Mouse (Mus musculus) brown adipose tissue, adult 24 weeks (tissue): ENCODE results near the gene Mpped1. TPM values are rescaled to one million over a fixed set of nuclear protein-coding genes. Genes with fewer than 3 reads are reported as not detected.

ENCODE experiments used
- H3K27ac ChIP-seq: fragments of 200-500 bp; replicated peaks from 2 replicates; pipeline ENCODE4 v1.5.1; 2012; ENCODE audit warnings: low read depth, mild to moderate bottlenecking, low read length
- H3K4me1 ChIP-seq: fragments of 200-500 bp; 2 replicates; pipeline ENCODE4 v1.6.1; 2012; ENCODE audit warnings: low read length, mixed read lengths; ENCODE audit not compliant: control insufficient read depth, insufficient read depth, insufficient read length
- H3K4me3 ChIP-seq: fragments of 200-500 bp; 2 replicates; pipeline ENCODE4 v1.5.1; 2012; ENCODE audit warnings: low read depth, mild to moderate bottlenecking, low read length, moderate library complexity; ENCODE audit not compliant: insufficient read depth
- polyA plus RNA-seq: library from polyadenylated mRNA; stranded (reverse); fragments of >200 nt; gene quantifications from 2 replicates; pipeline ENCODE4 v1.2.4, GENCODE M21; 2012; ENCODE audit not compliant: missing spikeins, insufficient read depth, insufficient read length

The Mpped1 gene
- polyA plus RNA-seq, 1 experiment = not detected

DNA sequence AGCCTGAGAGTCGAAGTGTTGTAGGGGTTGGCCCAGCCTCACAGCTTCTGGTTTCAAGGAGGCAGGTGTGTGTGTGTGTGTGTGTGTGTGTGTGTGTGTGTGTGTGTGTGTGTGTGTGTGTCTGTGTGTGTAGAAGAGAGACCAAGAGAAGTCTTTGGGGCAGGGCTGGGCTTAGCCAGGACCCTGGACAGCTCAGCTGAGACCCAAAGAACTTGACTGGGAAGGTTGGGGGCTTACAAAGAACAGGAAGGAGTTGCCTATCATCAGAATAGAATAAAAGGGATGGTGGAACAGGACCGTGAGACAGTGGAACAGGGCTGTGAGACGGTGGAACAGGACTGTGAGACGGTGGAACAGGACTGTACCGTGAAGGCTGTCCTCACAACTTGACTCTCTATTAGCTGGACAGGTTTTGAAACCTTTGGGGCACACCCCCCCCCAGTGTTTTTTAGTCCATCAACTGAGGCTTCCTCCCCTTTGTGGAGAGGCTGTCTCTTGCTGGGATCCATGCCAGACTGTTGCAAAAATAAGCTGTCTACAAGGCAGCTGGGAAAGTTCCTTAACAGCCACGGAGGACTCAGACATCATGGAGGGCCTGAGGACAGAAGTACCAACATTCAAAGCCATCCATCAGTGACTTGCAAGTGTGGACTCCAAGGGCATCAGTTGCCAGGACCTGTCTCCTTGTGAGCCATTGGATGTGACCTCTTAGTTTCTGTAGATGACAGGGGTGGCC is 2.8 kb upstream of the Mpped1 start:
- no peak overlapping the region for H3K4me3 ChIP-seq
- no peaks in the 10 kb centered on the region for H3K4me1 ChIP-seq
- H3K27ac ChIP-seq = no peak overlapping the region

DNA sequence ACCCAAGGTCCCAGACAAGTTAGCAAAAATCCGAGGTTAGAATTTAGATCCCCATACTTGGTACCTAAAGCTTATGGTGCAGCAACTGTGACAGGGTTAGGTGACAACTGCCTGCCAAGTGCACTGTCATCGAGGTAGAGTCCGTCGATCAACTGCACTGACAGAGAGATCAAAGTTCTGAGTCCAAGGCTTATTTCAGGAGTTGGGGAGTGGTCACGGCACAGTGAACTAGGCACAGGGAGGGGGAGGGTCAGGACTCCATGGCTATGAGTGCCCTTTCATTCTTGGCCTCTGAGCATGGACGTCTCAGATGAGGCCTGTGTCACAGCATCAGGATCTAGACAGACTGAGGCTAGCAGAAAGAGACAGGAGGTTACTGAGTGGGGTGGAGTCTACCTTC is 1.8 kb upstream of the Mpped1 start:
- H3K4me3 ChIP-seq = no peak overlapping the region
- no peak overlapping the region for H3K27ac ChIP-seq
- H3K4me1 ChIP-seq = no peaks in the 10 kb centered on the region

GRCm38 (mm10) chr15:83779855-83780740 is 831 bp downstream of the Mpped1 start:
- Histone ChIP-seq H3K4me1 (no peaks in the 10 kb centered on the region), H3K27ac (no peak overlapping the region), H3K4me3 (no peak overlapping the region)

GRCm38 (mm10) chr15:83781304-83781703 is 2.0 kb downstream of the Mpped1 start:
- Histone ChIP-seq H3K4me3 (no peak overlapping the region), H3K27ac (no peak overlapping the region), H3K4me1 (no peaks in the 10 kb centered on the region)

GRCm38 (mm10) chr15:83782284-83782683 is 3.0 kb downstream of the Mpped1 start:
- Histone ChIP-seq H3K27ac (no peak overlapping the region), H3K4me3 (no peak overlapping the region), H3K4me1 (no peaks in the 10 kb centered on the region)

GRCm38 (mm10) chr15:83784772-83785171 is 5.5 kb downstream of the Mpped1 start:
- Histone ChIP-seq H3K4me3 (no peak overlapping the region), H3K27ac (no peak overlapping the region)

DNA sequence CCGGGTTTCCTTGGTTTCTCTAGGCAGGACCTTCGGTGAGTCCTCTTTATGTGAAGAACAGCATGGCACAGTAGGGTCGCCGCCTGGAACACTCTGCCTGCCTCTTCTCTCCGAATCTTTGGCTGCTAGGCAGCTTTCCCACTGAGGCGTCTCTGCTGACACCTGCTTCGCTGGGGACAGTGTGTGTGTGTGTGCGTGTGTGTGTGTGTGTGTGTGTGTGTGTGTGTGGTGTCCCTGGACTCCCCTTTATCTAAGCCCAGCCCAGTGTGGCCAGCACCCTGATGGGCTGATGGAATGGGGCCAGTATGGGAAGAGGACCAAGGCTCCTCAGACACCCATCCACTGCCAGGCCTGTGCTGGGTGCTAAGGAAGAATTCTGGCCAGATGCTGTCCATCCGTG is 9.8 kb downstream of the Mpped1 start:
- H3K4me3 ChIP-seq = no peak overlapping the region
- H3K27ac ChIP-seq = no peak overlapping the region
- no peaks in the 10 kb centered on the region for H3K4me1 ChIP-seq

More at GRCm38 (mm10) chr15:83784772-83785171, 5.5 kb downstream of the Mpped1 start:
- no peaks in the 10 kb centered on the region for H3K4me1 ChIP-seq

- Histone ChIP-seq H3K4me1 (no peaks in the 10 kb centered on the region), H3K4me3 (no peak overlapping the region), H3K27ac (no peak overlapping the region)
Measured at GRCm38 (mm10) chr15:83796924-83797323, 17.7 kb downstream of the Mpped1 start.

GRCm38 (mm10) chr15:83798964-83799363 is 19.7 kb downstream of the Mpped1 start:
- Histone ChIP-seq H3K4me3 (no peak overlapping the region), H3K27ac (no peak overlapping the region), H3K4me1 (no peaks in the 10 kb centered on the region)

DNA sequence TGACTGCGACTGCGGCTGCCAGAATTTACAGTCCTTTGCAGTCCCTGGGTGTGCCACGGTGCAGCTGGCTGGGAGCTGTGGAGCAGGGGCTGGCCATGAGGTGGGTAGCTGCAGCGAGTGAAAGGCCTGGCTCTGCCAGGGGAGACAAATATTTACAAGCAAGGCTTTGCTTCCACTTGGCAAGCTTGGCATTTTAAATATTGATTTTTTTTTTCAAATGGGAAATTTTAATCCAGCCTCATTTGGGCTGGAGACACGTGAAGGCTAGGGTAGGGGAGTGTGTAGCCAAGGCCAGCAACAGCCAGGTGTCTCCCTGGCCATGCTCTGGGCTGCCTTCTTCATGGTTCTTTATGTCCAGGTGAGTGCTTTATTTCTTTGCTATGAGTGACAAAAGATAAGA is 21.7 kb downstream of the Mpped1 start:
- Histone ChIP-seq H3K4me3 (no peak overlapping the region), H3K4me1 (no peaks in the 10 kb centered on the region), H3K27ac (no peak overlapping the region)

GRCm38 (mm10) chr15:83814106-83814505 is 34.8 kb downstream of the Mpped1 start:
- no peak overlapping the region for H3K27ac ChIP-seq
- H3K4me1 ChIP-seq = no peaks in the 10 kb centered on the region
- no peak overlapping the region for H3K4me3 ChIP-seq

DNA sequence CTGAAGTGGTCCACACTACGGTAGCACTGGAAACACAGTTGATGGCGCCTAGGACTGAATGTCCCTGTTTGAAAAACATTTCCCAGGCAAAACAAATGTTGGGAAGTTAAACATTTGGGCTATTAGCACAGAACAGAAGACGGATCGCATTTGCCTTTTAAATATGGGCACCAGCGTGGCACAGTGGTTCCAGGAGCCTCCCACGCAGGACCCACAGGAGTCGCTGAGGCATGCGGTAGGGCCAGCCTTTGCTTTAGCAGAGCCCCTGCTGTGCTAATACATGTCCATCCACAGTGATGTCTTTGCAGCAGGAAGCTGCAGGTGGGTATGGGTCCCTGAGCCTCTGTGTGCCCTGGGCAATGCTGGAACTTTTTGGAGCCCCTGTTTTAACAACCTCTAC is 48.7 kb downstream of the Mpped1 start:
- Histone ChIP-seq H3K4me3 (no peak overlapping the region), H3K27ac (no peak overlapping the region), H3K4me1 (no peaks in the 10 kb centered on the region)

- H3K4me1 ChIP-seq = no peaks in the 10 kb centered on the region
- H3K4me3 ChIP-seq = no peak overlapping the region
- no peak overlapping the region for H3K27ac ChIP-seq
Measured at GRCm38 (mm10) chr15:83829226-83829625, 50.0 kb downstream of the Mpped1 start.

DNA sequence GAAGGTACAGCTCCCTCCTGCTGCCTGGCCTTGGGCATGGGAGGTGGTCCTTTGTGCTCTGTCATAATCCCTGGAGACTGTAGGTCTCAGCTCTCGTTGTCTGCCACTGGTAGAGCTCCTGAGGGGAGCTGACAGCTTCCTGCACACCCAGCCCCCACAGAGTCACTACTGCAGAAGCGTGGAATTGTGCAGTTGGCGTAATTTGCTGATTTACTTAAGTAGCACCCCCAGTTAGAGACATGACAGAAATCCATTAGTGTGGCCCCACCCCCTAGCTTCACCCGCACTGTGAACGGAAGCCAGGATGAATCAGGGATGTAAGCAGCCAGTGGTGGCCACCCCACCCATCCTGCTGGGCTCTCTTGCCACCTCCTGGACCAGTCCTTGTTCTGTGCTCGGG is 53.0 kb downstream of the Mpped1 start:
- no peak overlapping the region for H3K4me3 ChIP-seq
- H3K4me1 ChIP-seq = no peaks in the 10 kb centered on the region
- H3K27ac ChIP-seq = no peak overlapping the region

DNA sequence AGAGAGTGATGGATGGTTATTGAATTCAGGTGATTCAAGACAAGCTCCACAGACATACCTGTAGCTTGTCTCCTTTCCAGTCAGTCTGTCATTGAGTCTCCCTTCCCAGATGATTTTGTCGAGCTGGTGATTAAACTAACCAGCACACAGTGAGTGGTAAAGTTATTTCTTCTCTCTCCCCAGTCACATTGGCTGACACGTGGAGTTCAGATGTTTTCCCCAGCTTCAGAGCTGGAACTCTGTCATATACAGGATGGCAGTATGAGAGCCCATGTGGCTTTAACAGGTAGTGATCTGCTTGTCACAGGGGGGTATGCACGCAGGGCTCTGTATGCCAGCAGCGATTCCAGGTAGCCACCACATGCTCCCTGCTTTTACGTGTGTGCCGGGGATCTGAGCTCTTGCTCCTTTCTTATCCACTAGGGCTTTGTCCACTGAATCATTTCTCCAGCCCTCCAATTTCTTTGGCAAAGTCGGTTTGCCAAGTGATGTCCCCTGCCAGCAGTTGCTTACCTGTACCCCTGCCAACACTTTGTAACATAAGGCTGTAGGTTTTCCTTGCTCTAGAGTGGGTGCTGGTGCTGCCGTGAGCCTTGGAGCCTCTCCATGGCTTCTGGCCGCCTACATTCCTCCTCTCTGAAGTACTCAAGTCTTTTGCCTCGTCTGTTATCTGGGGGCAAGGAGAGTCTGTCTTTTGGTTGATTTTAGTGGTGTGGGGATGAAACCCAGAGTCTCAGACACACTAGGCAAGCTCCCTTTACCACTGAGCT is 61.9 kb downstream of the Mpped1 start:
- Histone ChIP-seq H3K27ac (no peak overlapping the region), H3K4me3 (no peak overlapping the region), H3K4me1 (no peaks in the 10 kb centered on the region)
